Mouse (Mus musculus): ENCODE results near the gene Dppa2. TPM values are rescaled to one million over a fixed set of nuclear protein-coding genes. Genes with fewer than 3 reads are reported as not detected.

Dppa2 gene
- total RNA-seq, 1 experiment from 2014 or later: not detected

DNA sequence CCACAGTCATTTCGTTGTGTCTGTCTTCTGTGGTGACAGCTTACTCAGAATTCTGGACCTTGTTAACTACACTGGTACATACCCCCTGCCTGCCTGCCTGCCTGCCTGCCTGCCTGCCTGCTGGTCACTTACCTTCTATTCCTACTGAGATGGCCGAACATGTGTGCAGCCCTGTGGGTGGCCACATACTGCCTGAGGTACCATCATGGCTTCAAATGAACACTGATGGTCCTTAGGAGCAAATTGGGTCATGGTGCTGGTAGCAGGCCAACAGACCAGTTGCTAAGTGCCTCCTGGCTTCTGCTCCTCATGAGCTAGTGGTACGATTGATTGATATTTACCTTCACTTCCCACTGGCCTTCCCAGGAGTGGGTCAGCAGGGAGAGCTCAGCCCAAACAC is 28.1 kb downstream of the Dppa2 start:
- no peak for ATAC-seq (replicated peaks; ENCODE audit: low read depth, poor library complexity, severe bottlenecking)

DNA sequence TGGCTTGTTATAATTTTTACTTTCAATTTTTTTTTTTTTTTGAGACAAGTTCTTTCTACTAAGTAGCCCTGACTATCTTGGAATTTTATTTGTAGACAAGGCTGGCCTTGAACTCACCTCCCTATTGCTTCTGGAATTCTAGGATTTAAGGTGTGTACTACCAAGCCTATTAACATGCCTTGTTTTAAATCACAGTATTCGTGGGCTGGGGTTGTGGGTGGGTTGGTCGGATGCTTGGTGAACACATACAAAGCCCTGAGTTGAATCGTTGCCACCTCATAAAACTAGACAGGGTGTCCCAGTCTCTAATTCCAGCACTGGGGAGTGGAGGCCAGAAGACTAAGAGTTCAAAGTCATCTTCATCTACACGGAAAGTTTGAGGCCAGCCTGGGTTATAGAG is 31.6 kb downstream of the Dppa2 start:
- ATAC-seq (replicated peaks; ENCODE audit: low read depth, poor library complexity, severe bottlenecking): no peak

DNA sequence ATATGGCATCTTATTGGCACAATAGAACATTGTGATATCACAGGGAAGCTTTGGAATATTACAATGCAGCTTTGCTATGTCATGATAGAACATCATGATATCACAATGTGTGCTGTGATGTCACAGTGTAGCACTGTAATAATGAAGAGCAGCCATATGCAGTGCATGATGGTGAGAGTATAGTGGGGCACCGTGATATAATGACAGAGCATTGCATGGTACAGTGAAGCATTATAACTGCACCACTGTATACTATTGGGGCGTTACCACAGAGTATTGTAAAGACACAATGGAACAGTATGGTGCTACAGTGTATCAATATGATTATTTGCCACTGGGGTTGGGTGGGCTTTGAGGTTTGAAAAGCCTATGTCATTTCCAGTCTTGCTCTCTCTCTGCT is 40.5 kb downstream of the Dppa2 start:
- no peak for ATAC-seq (replicated peaks; ENCODE audit: low read depth, poor library complexity, severe bottlenecking)

DNA sequence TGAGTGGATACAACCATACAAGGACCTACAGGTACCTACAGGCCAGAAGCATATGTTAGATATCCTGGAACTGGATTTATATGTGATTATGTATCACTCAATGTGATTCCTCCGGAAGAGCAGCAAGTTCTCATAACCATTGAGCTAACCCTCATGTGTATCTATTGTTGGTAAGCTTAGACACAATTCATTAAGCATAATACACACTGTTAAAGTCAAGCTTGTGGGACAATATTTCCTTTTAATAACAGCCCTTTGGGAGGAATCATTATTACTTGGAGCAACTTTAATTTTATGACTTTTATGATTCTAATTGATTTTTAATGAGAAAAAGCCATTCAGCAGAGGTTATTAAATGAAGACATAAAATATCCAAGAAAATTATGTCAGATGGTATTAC is 43.5 kb downstream of the Dppa2 start:
- ATAC-seq (replicated peaks; ENCODE audit: low read depth, poor library complexity, severe bottlenecking): no peak

DNA sequence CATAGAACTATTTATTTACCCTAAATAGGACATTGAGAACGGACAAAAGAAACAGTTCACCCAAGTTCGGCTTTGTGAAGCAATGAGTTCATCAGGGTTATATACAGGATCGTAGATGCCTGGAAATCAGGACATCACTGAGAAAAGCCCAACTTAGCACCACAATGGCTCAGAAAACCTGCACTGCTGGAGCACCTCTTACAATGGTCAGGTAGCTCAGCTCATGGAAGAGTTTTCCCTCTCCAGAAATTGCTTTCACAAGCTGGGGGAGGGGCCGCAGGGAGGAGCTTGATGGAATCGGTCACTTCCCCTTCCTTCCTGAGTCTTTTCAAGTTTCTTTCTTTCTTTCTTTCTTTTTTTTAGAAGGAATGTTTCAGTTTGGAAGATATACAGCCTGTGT is 52.0 kb downstream of the Dppa2 start:
- no peak for ATAC-seq (replicated peaks; ENCODE audit: low read depth, poor library complexity, severe bottlenecking)

DNA sequence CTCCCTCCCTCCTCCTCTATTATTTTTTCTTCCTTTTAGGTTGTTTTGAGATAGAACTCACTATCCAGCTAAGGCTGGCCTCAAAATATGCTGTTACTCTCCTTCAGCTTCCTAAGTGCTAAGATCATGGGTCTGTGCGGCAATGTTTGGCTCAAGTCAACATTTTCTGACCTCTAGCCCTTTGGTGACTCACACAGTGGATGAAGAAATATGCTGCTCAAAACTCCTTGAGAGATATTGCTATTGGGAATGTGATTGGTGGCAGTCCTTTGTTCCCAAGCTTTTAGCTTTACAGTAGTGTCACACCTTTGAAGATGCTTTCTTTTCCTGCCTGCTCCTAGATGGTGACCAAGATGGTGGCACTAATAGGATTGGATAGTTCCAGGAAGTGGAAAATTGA is 52.7 kb downstream of the Dppa2 start:
- ATAC-seq (replicated peaks; ENCODE audit: low read depth, poor library complexity, severe bottlenecking): no peak

DNA sequence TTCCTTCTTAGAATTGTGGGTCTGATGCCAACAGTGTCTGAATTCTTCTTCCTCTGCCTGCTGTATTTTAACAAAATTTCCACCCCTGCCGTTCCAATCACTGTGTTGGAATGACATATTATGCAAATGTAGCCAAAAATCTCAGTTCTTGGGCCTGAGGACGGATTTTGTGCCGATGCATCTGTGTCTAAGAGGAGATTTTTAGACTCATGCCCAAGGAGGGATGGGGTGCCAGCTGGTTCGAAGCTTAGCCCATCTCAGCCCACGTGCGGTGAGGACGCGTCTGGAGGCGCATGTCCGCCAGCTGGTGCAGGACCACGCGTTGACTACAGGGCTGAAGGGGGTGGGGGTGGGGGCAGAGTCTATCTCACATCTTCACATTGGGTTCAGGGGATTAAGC is 57.2 kb downstream of the Dppa2 start:
- ATAC-seq (replicated peaks; ENCODE audit: low read depth, poor library complexity, severe bottlenecking): no peak

DNA sequence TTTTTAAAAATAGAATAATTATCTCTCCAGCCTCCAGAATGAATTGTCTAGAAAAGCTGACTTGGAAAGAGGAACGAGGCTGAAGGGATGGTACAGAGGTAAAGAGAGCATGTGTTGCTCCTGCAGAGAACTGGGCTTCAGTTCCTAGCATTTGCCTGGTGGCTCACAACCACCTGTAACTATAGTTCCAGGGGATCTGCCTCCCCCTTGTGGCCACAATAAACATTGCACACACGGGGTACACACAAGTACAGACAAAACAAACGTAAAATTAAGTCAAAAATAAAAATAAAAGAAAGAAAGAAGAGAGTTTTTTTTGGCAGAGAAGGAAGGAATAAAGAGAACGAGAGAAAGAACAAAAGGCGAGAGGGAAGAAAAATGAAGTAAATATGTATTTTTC is 63.1 kb downstream of the Dppa2 start:
- ATAC-seq (replicated peaks; ENCODE audit: low read depth, poor library complexity, severe bottlenecking): no peak

DNA sequence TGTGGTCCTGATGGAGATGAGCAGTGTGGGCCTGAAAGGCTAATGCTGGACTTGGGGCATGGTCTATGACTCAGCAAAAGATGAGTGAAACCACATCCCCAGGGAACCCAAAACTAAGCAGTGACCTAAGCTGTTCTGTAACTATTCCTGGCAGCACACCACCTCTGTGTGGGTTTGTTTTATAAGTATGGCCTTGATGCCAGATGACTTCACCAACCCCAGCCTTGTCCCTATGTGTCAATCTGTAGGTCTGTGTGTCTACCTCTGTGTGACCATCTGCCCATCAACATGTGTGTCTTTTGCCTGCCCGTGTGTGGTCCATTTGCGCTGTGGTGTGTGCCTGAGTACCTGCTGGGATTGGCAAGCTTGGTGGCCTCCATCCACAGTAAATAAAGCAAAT is 64.4 kb downstream of the Dppa2 start:
- ATAC-seq (replicated peaks; ENCODE audit: low read depth, poor library complexity, severe bottlenecking): peak; percentile 80

Other genes starting within 250 kb of the Dppa2 start
- not detected in 2 replicates for gene Dppa4, start 20.2 kb upstream of the Dppa2 start, total RNA-seq (2017)
- gene Gm5485, start 108.5 kb downstream of the Dppa2 start, total RNA-seq (2017): not detected in 2 replicates
- gene Morc1, start 127.3 kb downstream of the Dppa2 start, total RNA-seq (2017): not detected in 2 replicates

Data from common myeloid progenitor, adult 5-6 weeks (primary cell).